Mouse (Mus musculus): ENCODE results near the gene Ankrd52. TPM values are rescaled to one million over a fixed set of nuclear protein-coding genes. Genes with fewer than 3 reads are reported as not detected.

Gene Ankrd52
- total RNA-seq (2023), result 49.6 TPM

DNA sequence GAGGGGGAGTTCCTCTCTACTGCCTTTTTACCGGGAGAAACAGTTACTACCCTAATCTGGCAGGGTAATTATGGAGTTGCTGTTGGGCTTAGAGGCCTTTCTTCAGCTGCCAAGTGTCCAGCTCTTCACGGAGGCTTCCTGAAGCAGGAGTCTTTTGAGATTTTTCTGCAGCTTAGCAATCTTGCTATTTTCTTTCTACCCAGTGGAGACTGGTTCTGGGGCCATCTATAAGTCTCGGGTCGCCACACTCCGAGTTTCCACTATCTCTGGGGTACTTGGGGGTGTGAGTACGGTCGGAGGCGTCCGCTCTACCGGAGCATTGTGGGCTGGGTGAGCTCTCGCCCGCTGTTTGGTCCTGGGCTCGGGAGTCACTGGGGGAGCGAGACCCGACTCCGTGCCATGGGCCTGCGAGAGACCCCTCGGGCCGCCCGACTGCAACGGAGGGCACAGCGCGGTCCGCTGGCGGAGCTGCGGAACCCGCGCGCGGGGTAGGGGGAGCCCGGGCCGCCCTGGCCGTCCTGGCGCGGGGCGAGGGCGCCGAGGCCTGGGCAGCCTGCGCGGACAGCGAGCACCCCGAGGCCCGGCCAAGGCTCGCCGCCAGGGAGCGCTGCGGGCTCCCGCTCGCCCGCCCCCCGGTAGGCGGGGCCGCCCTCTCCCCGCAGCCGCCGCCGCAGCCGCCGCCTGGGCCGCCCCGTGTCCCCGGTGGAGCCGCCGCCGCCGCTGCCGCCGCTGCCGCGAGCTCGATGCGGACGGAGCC lies at the start of gene Ankrd52:
Ankrd52 (plus strand) TSS at position 661 of the 757 bp plus-strand sequence.

DNA sequence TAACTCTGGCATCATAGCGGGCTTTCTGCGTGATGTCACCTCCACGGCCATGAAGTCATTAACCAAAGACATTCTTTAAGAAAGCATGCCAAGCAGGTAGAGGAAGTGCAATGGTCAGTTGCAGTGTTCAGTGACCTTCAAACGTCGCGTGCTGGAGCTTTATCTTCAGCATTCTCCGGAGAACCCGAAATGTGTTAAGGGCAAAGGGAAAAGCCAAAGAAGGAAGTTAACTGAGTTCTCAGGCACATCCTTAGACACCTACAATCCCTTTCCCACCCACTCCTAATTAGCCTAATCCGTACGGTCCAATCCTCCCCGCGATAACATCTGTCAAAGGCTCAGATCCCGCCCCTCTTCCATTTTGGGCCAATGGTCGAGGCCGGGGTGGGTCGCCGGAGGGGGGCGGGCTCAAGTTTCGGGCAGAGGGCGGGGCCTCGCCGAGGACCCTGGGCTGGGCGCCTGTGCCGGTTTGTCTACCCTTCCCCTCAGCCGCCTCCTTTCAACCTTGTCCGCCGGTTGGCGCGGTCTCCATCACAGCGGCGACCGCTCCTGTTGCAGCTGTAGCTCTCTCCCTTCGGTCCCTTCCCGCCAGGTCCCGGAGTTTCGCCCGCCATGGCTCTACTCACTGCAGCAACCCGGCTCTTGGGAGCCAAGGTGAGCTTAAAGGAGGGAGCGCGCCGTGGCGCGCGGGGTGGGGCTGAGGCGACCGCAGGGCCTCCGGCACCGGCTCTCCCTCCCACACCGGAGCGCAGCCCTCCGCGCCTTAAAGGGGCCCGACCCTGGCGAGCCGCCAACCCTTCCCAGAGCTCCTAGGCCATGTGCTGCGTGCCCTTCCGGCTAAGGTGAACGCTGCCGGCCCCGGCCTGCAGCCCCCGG lies 39.4 kb upstream of the Ankrd52 start, which contains the start of gene Cs:
Cs (plus strand) TSS at position 429 of the 876 bp plus-strand sequence.

DNA sequence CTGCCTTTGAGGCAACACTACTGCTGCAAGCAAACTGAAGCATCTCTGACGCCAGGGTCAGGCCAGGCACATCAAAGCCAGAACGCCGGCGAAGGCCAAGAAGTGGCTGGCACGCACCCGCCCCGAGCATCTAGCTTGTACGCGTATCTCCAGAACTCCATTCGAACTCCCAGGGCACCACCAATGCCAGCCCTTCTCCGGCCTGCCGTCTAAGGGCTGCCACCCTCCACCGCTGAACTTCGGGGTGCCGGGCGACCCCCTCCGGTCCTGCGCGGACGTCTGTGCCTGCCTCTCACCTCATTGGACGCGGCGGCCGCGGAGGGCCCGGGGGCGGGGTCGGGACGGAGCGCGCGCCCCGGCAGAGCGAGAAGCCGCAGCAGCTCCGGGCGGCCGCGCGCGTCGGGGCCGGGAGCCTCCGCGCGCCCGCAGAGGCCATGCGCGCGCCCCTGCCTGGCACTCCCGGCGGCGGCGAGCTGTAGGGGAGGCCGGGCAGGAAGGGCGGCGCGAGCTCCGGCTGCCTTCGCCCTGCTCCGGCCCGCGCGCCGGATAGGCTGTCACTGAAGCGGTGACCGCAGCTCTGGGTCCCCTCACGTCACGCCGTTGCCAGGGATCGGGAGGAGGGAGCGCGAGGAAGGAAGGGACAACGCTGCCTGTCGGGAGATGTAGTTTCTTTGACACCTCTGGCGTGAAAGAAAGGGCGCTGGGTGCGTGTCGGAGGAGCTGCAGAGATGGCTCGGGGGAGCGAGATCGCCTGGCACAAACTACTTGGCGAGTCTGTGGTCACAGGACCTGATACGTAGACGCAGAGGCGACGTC lies 8.3 kb upstream of the Ankrd52 start, which contains the start of gene Coq10a:
Coq10a (minus strand) TSS at position 596 of the 816 bp plus-strand sequence.

DNA sequence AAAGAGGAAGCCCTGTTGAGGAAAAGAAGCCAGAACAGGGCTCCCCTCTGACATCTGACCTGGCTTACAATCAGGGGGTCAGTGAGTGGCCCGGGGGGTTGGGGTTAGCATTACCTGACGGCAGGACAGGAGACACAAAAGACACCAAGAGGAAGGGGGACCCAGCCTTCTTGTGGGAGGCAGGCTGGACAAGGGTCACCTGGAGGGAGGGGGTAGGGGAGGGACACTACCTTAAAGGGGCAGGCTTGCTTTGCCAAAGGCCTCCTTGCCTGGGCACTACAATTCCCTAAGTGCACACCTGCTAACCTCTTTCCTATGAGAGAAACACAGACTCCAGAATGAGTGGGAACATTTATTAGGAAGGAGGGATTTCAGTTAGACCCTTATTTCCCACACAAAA lies 24.1 kb downstream of the Ankrd52 start, which contains the start of gene Slc39a5:
Slc39a5 (minus strand) TSS at position 174 of the 400 bp plus-strand sequence.

DNA sequence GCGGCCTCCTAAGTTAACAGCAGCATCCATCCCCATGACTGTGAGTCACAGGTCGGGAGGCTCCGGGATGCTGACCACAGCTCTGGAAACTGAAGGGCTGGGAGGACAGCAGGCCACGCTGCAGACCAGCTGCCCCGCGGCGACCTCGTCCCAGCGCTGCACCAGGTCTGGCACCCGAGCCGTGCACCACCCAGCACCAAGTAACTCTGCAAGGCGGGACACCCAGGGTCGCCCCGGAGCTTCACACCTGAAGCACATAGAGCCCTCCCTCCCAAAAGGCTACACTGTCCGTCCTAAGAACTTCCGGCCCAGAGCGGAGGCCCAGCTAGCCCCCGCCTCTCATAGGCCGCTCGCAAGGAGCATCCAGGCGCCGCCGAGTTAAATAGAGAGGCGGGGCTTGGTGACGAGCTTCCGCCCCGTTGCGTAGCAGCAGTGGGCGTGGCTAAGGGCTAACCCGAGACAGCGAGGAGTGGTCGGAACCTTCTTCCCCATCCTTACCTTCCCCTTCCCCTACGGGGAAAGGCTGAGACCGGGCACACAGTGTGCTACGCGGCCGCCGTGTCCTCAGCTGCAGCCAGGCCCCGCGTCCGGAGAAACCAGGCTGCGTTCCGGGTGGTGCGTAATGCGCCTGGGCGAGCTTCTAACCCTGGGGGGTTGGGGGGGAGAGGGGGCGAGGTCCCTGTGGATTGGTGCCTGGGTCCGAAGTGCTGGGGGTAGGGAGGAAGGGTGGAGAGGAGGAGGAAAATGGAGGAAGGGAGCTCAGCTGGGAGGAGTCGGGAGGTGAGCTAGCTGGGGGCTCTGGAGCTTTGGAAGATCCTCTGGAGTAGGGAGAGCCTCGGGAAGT lies 34.5 kb downstream of the Ankrd52 start, which contains the start of the genes Nabp2 and Rnf41:
Nabp2 (minus strand) TSS at position 282 of the 844 bp plus-strand sequence.
Rnf41 (plus strand) TSS at position 447 of the 844 bp plus-strand sequence.

Other genes with a start within 250 kb of the Ankrd52 start
- gene Rbms2, start 196.8 kb upstream of the Ankrd52 start, total RNA-seq (2023), result 36.0 TPM
- 2.0 TPM for gene Gls2, start 182.7 kb upstream of the Ankrd52 start, total RNA-seq (2023)
- 19.9 TPM for gene Spryd4, start 165.3 kb upstream of the Ankrd52 start, total RNA-seq (2023)
- gene Mip, start 151.3 kb upstream of the Ankrd52 start, total RNA-seq (2023), result not detected
- 25.4 TPM for gene Timeless, start 145.1 kb upstream of the Ankrd52 start, total RNA-seq (2023)
- gene Apon, start 123.0 kb upstream of the Ankrd52 start, total RNA-seq (2023), result 0.56 TPM
- gene Apof, start 108.4 kb upstream of the Ankrd52 start, total RNA-seq (2023), result not detected
- 60.8 TPM for gene Stat2, start 106.6 kb upstream of the Ankrd52 start, total RNA-seq (2023)
- not detected for gene Il23a, start 78.4 kb upstream of the Ankrd52 start, total RNA-seq (2023)
- gene Pan2, start 73.8 kb upstream of the Ankrd52 start, total RNA-seq (2023), result 43.5 TPM
- 26.1 TPM for gene Cnpy2, start 54.7 kb upstream of the Ankrd52 start, total RNA-seq (2023)
- gene Cs, start 39.4 kb upstream of the Ankrd52 start, total RNA-seq (2023), result 81.9 TPM
- 27.4 TPM for gene Coq10a, start 8.1 kb upstream of the Ankrd52 start, total RNA-seq (2023)
- not detected for gene Slc39a5, start 24.1 kb downstream of the Ankrd52 start, total RNA-seq (2023)
- gene Nabp2, start 34.4 kb downstream of the Ankrd52 start, total RNA-seq (2023), result 42.4 TPM
- 26.1 TPM for gene Rnf41, start 34.5 kb downstream of the Ankrd52 start, total RNA-seq (2023)
- 112 TPM for gene Smarcc2, start 82.1 kb downstream of the Ankrd52 start, total RNA-seq (2023)
- gene Myl6, start 117.0 kb downstream of the Ankrd52 start, total RNA-seq (2023), result 818 TPM
- gene Myl6b, start 121.6 kb downstream of the Ankrd52 start, total RNA-seq (2023), result not detected
- gene Esyt1, start 148.8 kb downstream of the Ankrd52 start, total RNA-seq (2023), result 244 TPM
- gene Zc3h10, start 170.7 kb downstream of the Ankrd52 start, total RNA-seq (2023), result 26.7 TPM
- 3,926 TPM for gene Rpl41, start 172.2 kb downstream of the Ankrd52 start, total RNA-seq (2023)
- 55.6 TPM for gene Pa2g4, start 188.9 kb downstream of the Ankrd52 start, total RNA-seq (2023)
- gene Erbb3, start 212.5 kb downstream of the Ankrd52 start, total RNA-seq (2023), result 1.3 TPM
- gene Rps26, start 249.6 kb downstream of the Ankrd52 start, total RNA-seq (2023), result 1,431 TPM

All from CD4-positive naive resting alpha-beta T cell, adult 76 days (primary cell).